Mouse (Mus musculus) thymus, postnatal 36 days (tissue): ENCODE measurements around the gene Coasy.

ENCODE experiments used
- DNase-seq, 2 experiments: peaks; one replicate each; pipeline ENCODE4 v3.0.0; 2022; ENCODE audit warnings: mixed read lengths in 2 of 2

Gene Coasy

GRCm38 (mm10) chr11:101082208-101083082 lies at the start of gene Coasy:
Coasy (plus strand) TSS chr11:101082565.
- peak; percentile 81 to 84 for DNase-seq

- no peak for DNase-seq
Observed at GRCm38 (mm10) chr11:101033856-101034500, 48.4 kb upstream of the Coasy start.

DNA sequence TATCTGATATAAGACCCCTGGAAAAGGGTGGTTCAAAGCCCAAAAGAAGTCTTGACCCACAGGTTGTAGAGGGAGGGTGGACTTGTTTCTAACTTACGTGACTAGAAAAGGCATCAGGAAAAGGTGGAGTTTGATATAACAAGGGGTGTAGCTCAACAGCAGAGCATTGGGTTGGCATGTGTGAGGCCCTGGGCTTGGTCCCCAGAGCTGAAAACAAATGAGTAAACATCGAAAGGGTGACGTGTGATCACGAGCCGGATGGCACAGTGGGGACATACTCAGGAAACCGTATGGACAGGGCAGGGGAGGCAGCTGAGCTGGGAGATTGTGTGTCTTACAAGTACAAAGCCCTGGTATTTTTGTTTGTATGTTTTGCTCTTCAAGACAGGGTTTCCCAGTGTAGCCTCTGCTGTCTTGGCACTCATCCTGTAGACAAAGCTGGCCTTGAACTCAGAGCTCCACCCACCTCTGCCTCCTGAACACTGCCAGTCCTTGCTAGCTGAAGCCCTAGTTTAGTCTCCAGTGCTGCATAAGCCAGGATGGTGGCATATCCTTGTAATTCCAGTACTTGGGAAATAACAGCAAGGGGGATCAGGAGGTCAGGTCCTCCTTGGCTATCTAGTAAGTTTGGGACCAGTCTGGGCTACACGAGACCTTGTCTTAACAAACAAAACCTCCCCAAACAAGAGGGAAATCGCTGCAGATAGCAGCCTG lies 47.6 kb upstream of the Coasy start:
- no peak for DNase-seq

- no peak for DNase-seq
Observed at GRCm38 (mm10) chr11:101035328-101035695, 47.1 kb upstream of the Coasy start.

- DNase-seq: no peak
Observed at GRCm38 (mm10) chr11:101037795-101038194, 44.6 kb upstream of the Coasy start.

- DNase-seq: peak in 1 of 2 experiments; percentile 50
Observed at GRCm38 (mm10) chr11:101045826-101046225, 36.5 kb upstream of the Coasy start.

GRCm38 (mm10) chr11:101046440-101046839 lies 35.9 kb upstream of the Coasy start:
- DNase-seq: peak; percentile 43 to 54

GRCm38 (mm10) chr11:101047502-101047901 lies 34.9 kb upstream of the Coasy start:
- no peak for DNase-seq

- DNase-seq: no peak
Observed at GRCm38 (mm10) chr11:101050359-101050758, 32.0 kb upstream of the Coasy start.

GRCm38 (mm10) chr11:101051051-101051493 lies 31.3 kb upstream of the Coasy start:
- DNase-seq: no peak

GRCm38 (mm10) chr11:101051617-101052016 lies 30.7 kb upstream of the Coasy start:
- DNase-seq: no peak

- no peak for DNase-seq
Observed at GRCm38 (mm10) chr11:101052751-101053473, 29.5 kb upstream of the Coasy start.

DNA sequence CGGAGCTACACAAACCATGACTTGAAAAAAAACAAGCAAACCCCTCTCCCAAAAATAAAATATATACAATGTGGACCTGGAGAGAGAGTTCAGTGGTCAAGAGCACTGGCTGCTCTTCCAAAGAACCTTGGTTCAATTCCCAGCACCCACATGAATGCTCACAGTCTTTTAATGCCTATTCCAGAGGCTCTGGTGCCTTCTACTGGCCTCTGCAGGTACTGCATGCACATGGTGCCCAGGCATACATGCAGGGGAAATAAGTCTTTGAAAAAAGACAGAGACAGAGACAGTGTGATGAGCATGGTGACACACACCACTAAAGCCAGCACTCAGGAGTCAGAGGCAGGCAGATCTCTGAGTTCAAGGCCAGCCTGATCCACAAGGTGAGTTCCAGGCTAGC lies 28.4 kb upstream of the Coasy start:
- DNase-seq: peak in 1 of 2 experiments; percentile 37

GRCm38 (mm10) chr11:101055418-101055817 lies 26.9 kb upstream of the Coasy start:
- DNase-seq: no peak

- DNase-seq: no peak
Observed at GRCm38 (mm10) chr11:101056885-101057284, 25.5 kb upstream of the Coasy start.

- peak; percentile 84 to 88 for DNase-seq
Observed at GRCm38 (mm10) chr11:101057860-101058259, 24.5 kb upstream of the Coasy start.

DNA sequence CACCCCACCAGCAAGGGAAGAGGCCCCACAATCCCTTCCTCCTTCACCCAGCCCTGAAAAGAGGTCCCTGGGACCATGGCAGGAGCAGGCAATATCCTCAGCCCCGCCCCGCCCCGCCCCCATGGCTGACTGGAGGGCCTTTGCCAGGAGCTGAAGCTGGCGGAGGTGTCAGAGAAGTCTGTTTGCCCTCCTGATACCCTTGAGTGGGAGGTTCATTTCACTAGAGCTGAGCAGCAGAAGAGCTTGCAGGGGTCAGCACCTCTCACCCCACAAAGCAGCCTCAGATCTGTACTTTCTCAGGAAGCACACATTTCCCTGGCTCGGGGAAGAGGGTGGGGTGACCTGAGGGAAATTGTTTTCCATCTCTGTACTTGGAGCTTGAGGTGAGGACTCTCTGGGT lies 23.6 kb upstream of the Coasy start:
- no peak for DNase-seq

DNA sequence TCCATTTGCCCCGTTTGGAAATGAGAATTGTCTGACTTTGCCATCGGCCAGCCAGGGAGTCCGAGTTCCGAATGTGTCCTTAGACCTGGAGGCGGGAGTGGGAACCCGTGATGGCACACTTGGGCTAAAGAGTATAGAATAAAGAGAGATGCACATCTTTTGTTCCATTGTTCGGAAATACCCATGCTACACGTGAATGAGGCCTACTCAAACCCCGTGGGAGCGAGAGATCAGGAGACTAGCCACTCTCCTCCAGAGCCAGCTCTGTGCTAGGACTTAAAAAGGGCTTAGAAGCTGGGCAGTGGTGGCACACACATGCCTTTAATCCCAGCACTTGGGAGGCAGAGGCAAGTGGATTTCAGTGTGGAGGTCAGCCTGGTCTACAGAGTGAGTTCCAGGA lies 22.9 kb upstream of the Coasy start:
- no peak for DNase-seq

GRCm38 (mm10) chr11:101060126-101060525 lies 22.2 kb upstream of the Coasy start:
- DNase-seq: peak in 1 of 2 experiments; percentile 37

DNA sequence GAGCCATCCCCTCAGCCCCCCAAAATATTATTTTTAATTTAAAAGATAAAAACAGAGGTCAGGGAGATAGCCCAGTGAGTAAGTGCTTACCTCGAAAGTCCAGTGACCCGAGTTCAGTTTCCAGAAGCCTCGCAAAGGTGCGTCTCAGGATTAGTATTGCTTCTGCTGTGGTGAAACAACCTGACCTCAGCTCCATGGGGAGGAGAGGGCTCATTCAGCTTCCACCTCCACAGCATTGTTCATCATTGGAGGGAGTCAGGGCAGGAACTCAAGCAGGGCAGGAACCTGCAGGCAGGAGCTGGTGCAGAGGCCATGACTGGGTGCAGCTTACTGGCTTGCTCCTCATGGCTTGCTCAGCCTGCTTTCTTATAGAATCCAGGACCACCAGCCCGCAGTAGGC lies 21.3 kb upstream of the Coasy start:
- no peak for DNase-seq

GRCm38 (mm10) chr11:101062165-101062884 lies 20.0 kb upstream of the Coasy start:
- peak in 1 of 2 experiments; percentile 38 for DNase-seq
